Mouse (Mus musculus) bone marrow, adult 2 months (tissue): ENCODE results near the gene Rcc2.

Experiments
- CTCF ChIP-seq: fragments of 200-500 bp; IDR thresholded peaks from 2 replicates; pipeline ENCODE4 v1.5.1; 2011; ENCODE audit warnings: low read length, control low read depth; ENCODE audit not compliant: control insufficient read depth, insufficient read depth
- POLR2A ChIP-seq: fragments of 200-500 bp; IDR thresholded peaks from 2 replicates; pipeline ENCODE4 v1.6.1; 2011; ENCODE audit warnings: low read depth, mild to moderate bottlenecking, control low read depth, low read length, borderline replicate concordance; ENCODE audit not compliant: control insufficient read depth

DNA sequence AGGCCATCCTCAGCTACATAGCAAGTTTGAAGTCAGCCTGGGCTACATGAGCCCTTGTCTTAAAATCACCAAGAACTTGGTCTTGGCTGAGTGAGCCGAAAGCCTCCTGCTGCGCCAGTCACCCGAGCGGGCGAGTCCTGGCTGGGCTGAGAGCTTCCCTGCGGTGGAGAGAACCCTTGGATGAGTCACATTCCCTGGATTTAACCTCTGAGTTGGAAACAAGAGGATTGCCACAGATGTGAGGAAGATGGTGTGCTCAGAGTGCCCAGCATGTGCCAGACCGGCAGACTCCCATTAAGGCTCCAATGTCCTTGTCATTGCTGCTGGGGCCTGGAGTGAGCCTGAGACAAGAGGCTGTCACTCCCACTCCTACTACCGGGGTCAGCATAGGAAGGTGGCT is 32.5 kb upstream of the Rcc2 start:
- TF ChIP-seq POLR2A: no peak
- no peak for TF ChIP-seq CTCF
